Mouse (Mus musculus): ENCODE measurements around the gene Cped1.
"Not testable (repeated sequence)": the region's sequence is repeated elsewhere in the genome, so short reads cannot be mapped to it uniquely, and the experiment has no call there.

- TF ChIP-seq TAL1 (conservative IDR thresholded peaks at IDR 0.05; ENCODE audit: low read depth, low read length); CTCF (IDR thresholded peaks at IDR 0.05; ENCODE audit: low read depth, low read length); GATA1 (IDR thresholded peaks at IDR 0.05; ENCODE audit: borderline replicate concordance, low read length); GATA2 (IDR thresholded peaks at IDR 0.05; ENCODE audit: borderline replicate concordance, low read depth, low read length): not testable (repeated sequence)
These were observed 54.0 kb downstream of the Cped1 start for GRCm38 (mm10) chr6:22039666-22040065.
